Mouse (Mus musculus) heart, adult 8-10 months (tissue): ENCODE data around the gene Marcksl1. TPM values are rescaled to one million over a fixed set of nuclear protein-coding genes. Genes with fewer than 3 reads are reported as not detected.
"Not testable (repeated sequence)": the region's sequence is repeated elsewhere in the genome, so short reads cannot be mapped to it uniquely, and the experiment has no call there.

Experiments used
- DNase-seq: peaks from one replicate; pipeline ENCODE4 v3.0.0; 2022; ENCODE audit warnings: low spot score
- total RNA-seq, 4 experiments: library from RNA; stranded (reverse); gene quantifications; 2 replicates each; pipeline ENCODE4 v1.2.4; 2022

Marcksl1 gene
- total RNA-seq, 4 experiments from 2014 or later, result 2.3 to 3.3 (median 3.2) TPM

DNA sequence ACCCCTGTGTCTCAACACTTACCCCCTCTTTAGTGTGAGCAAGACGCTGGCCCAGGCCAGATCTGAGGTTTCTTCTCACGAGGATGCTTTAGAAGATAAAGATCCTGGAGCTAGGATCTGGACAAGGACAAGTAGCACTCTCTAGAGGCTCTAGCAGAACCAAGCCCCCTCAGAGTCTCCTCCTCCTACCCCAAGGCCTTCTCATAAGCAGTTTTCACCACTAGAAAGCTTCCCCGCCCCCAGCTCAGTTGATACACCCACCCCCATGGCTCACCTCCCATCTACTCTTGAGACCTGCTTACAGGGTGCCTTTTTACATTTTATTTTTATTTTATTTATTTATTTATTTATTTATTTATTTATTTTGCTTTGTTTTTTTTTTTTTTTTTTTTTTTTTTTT is 3.7 kb upstream of the Marcksl1 start:
- DNase-seq, result no peak

- no peak for DNase-seq
Measured at GRCm38 (mm10) chr4:129510723-129511412, 2.5 kb upstream of the Marcksl1 start.

GRCm38 (mm10) chr4:129511413-129512096 is 1.8 kb upstream of the Marcksl1 start:
- DNase-seq, result no peak

- no peak for DNase-seq
Measured at GRCm38 (mm10) chr4:129513891-129514290, 510 bp downstream of the Marcksl1 start.

- peak; percentile 31 for DNase-seq
Measured at GRCm38 (mm10) chr4:129514300-129514898, 1.0 kb downstream of the Marcksl1 start.

GRCm38 (mm10) chr4:129516925-129517324 is 3.5 kb downstream of the Marcksl1 start:
- no peak for DNase-seq

GRCm38 (mm10) chr4:129518519-129518918 is 5.1 kb downstream of the Marcksl1 start:
- no peak for DNase-seq

GRCm38 (mm10) chr4:129525338-129525737 is 12.0 kb downstream of the Marcksl1 start:
- no peak for DNase-seq

GRCm38 (mm10) chr4:129525889-129526288 is 12.5 kb downstream of the Marcksl1 start:
- DNase-seq, result no peak

GRCm38 (mm10) chr4:129528901-129529300 is 15.5 kb downstream of the Marcksl1 start:
- not testable (repeated sequence) for DNase-seq

DNA sequence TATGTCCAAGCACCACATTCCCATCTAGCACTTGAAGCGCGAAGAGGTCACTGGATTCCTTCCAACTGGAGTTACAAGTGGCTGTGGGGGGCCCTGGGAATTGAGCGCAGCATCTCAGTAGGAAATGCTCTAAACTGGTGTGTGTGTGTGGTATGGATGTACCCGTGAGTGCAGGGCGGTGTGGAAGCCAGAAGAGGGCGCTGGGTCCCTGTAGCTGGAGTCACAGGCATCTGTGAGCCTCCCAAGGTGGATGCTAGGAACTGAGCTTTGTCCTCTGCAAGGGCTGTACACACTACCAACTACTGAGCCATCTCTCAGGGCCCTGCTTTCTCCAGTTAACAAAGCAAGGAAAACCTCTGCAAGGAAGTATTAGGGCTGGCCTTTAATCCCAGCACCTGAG is 26.6 kb downstream of the Marcksl1 start:
- no peak for DNase-seq

DNA sequence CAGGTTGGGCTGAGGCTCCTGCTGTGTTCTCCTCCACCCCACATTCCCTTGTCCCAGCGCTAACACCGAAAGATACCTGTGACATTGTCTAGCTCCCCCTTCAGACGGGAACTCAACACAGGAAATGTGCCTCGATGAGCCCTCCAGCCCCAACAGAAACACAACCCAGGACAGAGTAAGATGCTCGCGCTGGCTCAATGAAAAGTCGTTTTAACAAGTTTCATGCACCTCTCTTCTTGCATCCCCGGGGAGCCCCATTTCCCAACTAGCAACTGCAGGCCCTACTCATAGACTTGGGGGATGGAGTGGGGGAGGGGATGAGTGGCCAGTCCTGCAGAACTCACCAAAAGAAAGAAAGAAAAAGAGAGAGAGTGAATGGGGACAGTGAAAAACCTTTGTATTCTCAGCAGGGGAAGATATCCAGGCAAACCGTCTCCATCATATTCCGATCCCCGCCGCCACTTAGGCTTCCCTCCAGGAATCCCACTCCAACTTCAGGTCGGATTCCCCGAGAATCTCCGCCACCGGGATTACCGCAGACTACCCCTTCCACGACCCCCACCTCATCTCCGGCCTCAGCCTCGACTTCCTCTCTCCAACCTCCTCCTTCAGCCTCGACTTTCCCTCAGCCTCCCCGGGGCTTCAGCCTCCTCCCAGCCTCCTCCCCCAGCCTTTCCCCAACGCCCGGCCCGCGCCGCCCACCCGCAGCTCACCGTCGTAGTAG is 28.6 kb downstream of the Marcksl1 start:
- DNase-seq, result no peak

DNA sequence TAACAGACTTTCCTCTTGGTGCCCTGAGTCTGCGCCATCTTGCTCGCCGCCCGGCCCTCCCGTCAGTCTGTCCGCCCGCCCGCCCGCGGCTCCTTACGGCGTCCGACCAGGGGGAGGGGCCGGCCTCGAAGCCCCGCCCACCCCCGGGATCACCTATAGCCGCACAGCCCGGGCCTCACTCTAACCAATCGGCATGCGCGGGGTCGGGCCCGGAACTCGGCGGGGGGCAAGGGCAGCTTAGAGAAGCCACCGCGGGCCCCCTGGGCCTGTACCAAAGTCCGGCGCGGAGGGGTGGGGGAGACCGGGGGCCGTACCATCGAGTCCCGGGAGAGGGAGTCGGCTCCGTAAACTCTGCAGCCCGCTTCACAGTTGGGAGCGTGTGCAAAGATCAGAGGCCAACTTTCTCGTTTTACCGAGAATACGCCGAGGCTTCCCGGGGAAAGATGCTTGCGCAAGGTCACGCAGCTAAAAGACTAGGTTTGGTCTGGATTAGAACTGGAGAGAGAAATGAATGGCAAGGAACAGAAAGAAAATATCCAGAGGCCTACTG is 29.3 kb downstream of the Marcksl1 start, which contains the start of gene Hdac1:
Gene Hdac1, minus strand, starts transcription at position 122 of the 550 bp plus-strand sequence.
- peak; percentile 95 for DNase-seq

- no peak for DNase-seq
Measured at GRCm38 (mm10) chr4:129544106-129544505, 30.7 kb downstream of the Marcksl1 start.

GRCm38 (mm10) chr4:129547631-129548030 is 34.2 kb downstream of the Marcksl1 start:
- not testable (repeated sequence) for DNase-seq

GRCm38 (mm10) chr4:129549306-129549705 is 35.9 kb downstream of the Marcksl1 start:
- DNase-seq, result no peak

GRCm38 (mm10) chr4:129550295-129550694 is 36.9 kb downstream of the Marcksl1 start:
- no peak for DNase-seq

DNA sequence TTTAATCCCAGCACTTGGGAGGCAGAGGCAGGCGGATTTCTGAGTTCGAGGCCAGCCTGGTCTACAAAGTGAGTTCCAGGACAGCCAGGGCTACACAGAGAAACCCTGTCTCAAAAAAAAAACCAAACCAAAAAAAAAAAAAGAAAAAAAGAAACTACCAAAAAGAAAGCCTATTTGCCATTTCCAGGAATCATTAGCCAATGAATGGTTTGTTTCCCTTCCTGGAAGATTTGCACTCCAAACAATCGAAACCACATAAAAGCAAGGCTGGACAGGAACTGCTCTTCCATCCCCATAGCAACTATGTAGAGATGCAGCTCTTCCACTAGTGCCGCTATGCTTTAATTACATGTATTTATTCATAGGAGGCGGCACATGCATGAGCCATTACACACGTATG is 41.1 kb downstream of the Marcksl1 start:
- not testable (repeated sequence) for DNase-seq

- DNase-seq, result no peak
Measured at GRCm38 (mm10) chr4:129555421-129555861, 42.1 kb downstream of the Marcksl1 start.

DNA sequence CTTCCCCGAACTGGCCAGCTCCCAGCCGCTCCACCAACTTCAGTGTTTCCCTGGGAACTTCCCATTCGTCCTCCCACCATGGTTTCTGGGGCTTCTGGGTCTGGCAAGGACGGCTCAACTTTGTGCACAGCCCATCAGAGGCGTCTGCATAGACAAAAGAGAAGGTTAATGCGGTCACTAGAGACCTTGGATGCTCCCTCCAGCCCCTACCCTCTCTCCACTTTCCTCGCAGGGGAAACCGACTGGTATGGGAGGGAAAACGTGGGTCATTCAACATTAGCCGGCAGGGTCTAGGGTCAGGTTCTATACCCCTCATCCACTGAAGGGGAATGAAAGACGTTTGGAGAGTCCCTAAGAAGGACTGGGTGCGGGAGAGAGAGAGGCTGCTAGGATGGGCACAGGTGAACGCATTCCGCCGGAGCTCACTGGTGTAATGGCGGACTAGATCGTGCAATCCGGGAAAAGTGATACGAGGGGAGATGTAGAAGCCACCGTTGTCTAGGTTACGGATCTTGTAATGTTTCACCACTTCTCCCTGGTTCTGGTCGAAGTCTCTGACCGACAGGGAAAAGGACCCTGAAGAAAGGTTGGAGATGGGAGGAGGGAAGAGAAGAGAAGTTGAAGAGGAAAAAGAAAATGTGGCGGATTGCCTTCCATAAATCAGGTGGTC is 42.6 kb downstream of the Marcksl1 start:
- DNase-seq, result no peak
